Mouse (Mus musculus): Measurements from ENCODE around the gene Uhrf1bp1.
A peak's percentile ranks its signal among the peaks of the same experiment; 100 is the strongest.

Gene Uhrf1bp1

GRCm38 (mm10) chr17:27839469-27840252 is 16.6 kb upstream of the Uhrf1bp1 start:
- peak; percentile 89 for DNase-seq (ENCODE audit: low read depth)

GRCm38 (mm10) chr17:27848351-27848750 is 7.9 kb upstream of the Uhrf1bp1 start:
- no peak for DNase-seq (ENCODE audit: low read depth)

GRCm38 (mm10) chr17:27851076-27851475 is 5.2 kb upstream of the Uhrf1bp1 start:
- DNase-seq (ENCODE audit: low read depth): no peak

GRCm38 (mm10) chr17:27856798-27857648 is 782 bp downstream of the Uhrf1bp1 start:
- DNase-seq (ENCODE audit: low read depth): no peak

DNA sequence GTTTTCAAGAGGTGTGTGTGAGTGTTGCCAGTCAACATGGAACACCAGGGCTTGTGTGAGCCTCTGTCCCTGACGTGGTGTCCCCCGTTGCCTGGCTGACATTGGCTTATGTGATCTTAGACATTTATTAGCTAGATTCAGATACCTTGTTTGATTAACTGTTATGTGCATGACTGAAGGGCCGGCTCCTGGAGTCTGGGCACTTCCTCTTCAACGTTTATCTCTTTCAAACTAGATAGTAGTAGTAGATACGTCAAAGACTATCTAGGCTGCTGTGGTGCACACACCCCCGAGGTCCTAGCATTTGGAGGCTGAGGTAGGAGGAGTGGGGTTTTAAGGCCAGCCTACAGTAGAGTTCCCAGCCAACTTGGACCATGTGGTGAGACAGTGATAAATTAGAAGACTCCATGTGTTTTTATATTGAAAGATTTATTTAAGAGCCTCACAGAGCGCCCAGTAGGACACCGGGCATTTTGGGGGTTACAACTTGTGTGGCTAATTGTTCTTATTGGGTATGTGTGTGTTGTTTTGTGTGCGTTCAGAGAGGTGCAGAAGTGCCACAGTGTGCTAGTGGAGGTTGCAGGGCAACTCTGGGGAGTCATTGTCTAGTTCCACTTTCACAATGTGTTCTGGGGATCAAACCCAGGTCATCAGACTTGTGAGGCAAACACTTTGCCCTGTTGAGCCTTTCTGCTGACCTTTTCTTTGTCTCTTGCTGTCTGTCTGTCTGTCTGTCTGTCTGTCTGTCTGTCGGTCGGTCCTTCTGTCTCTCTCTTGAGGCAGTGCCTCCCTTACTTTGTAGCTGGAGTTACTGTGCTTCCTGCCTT is 1.6 kb downstream of the Uhrf1bp1 start:
- peak; percentile 58 for DNase-seq (ENCODE audit: low read depth)

DNA sequence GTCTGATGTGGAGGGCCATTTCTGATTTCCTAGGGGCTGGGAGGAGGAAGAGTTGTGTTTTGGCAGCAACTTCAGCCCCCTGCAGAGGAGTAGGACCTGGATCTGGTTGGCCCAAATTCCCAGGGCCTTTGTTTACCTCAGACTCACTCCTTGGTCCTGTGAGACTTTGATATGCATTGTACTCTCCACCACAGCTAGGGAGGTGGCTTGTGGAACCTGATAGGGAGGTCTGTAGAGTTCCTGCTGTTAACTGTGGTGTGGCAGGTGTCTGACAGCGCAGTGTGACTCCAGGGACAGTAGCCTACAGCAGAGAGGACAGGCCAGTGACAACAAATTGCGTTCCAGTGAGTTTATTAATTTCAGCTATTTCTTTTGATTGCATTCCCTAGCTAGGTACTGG is 2.9 kb downstream of the Uhrf1bp1 start:
- peak; percentile 66 for DNase-seq (ENCODE audit: low read depth)

DNA sequence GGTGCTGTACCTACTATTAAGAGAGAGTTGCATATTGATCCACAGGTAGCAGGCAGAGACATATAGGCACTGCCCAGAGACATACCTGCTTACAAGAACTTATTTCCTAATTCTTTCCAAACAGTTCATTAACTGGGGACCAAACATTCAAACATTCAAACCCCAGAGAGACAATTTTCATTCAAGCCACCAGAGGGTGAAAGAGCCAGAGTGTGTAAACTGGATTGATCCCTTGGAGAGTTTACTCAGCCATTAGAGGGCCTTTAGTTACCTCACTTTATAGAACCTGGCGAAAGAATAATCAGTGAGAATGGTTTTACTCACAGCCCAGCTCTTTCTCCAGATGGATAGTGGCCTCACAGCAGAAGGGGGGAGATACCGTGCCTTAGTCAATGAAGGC is 9.2 kb downstream of the Uhrf1bp1 start:
- no peak for DNase-seq (ENCODE audit: low read depth)

- no peak for DNase-seq (ENCODE audit: low read depth)
Observed at GRCm38 (mm10) chr17:27866737-27867136, 10.5 kb downstream of the Uhrf1bp1 start.

- no peak for DNase-seq (ENCODE audit: low read depth)
Observed at GRCm38 (mm10) chr17:27871851-27872250, 15.6 kb downstream of the Uhrf1bp1 start.

DNA sequence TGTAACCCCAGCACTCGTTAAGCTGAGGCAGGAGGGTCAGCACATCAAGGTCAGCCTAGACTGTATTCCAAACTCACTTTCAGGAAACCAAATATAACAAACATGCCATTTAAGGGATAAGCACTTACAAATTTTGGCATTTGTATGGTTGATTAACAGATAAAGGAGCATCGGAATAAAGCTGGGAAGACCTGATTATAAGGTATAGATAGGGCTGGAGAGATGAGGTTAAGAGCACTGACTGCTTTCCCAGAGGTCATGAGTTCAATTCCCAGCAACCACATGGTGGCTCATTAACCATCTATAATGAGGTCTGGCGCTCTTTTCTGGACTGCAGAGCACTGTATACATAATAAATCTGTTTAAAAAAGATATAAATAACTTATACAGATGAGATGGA is 17.3 kb downstream of the Uhrf1bp1 start:
- no peak for DNase-seq (ENCODE audit: low read depth)

GRCm38 (mm10) chr17:27874510-27874909 is 18.3 kb downstream of the Uhrf1bp1 start:
- peak; percentile 46 for DNase-seq (ENCODE audit: low read depth)

DNA sequence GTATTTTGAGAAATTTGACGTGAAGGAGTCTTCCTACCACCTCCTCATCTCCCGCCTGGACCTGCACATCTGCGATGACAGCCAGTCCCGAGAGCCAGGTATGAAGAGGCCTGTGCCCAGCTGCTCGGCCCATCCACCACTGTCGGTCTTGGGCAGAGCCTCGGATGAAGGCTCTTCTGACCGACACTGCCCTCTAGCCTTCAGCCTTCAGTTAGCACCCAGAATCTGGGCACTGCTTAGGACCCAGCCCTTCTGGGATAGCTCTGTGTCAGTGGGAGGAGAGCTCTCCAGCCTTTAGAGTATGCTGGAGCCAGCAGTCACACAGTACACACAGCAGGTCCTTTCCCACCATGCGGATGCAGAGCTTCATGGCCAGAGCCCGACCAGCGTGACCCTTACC is 25.3 kb downstream of the Uhrf1bp1 start:
- no peak for DNase-seq (ENCODE audit: low read depth)

- no peak for DNase-seq (ENCODE audit: low read depth)
Observed at GRCm38 (mm10) chr17:27883129-27883528, 26.9 kb downstream of the Uhrf1bp1 start.

- DNase-seq (ENCODE audit: low read depth): no peak
Observed at GRCm38 (mm10) chr17:27883994-27884393, 27.8 kb downstream of the Uhrf1bp1 start.

- no peak for DNase-seq (ENCODE audit: low read depth)
Observed at GRCm38 (mm10) chr17:27886499-27887210, 30.4 kb downstream of the Uhrf1bp1 start.

DNA sequence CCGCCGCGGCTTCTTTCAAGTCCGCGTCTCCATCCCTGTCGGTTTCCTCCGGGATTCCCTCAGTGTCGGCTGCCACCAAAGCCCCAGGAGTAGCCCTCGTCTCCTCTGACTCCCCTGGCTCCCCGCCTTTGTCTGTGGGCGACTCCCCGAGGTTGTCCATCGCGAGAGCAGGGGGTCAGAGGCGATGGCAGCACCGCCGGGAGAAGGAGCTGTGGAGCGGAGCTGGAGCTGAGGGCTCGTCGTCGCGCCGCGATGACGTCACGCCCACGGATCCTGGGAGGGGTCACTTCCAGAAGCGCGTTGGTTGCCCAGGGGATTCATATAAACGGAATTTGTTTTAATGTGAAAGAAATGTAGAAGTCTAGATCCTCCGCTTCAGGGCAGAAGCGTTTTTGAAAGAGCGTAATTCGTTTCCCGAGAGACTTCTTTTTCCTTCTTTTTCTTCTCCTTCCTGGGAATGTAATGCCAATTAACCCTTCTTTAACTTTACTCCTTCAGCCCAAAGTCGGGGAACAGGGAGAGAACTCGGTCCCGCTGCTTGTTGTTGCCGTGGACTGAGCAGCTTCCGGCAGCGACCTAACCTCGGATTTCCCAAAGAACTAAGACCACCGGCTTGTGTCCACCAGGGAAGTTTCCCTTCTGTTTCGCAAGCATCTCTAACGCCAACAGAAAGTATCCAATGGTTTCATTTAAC is 51.4 kb downstream of the Uhrf1bp1 start:
- peak; percentile 88 for DNase-seq (ENCODE audit: low read depth)

- peak; percentile 27 for DNase-seq (ENCODE audit: low read depth)
Observed at GRCm38 (mm10) chr17:27908206-27908887, 52.1 kb downstream of the Uhrf1bp1 start.

- peak; percentile 68 for DNase-seq (ENCODE audit: low read depth)
Observed at GRCm38 (mm10) chr17:27908888-27909621, 52.8 kb downstream of the Uhrf1bp1 start, which contains the start of gene Anks1. Gene Anks1 (plus strand): TSS chr17:27909306.

Measured in c-Kit-positive CD71-positive TER-119-negative erythroid progenitor cells, embryonic 14.5 days (primary cell).